ENCODE assay signal across 25 mouse cellular contexts in the genomic region with DNA sequence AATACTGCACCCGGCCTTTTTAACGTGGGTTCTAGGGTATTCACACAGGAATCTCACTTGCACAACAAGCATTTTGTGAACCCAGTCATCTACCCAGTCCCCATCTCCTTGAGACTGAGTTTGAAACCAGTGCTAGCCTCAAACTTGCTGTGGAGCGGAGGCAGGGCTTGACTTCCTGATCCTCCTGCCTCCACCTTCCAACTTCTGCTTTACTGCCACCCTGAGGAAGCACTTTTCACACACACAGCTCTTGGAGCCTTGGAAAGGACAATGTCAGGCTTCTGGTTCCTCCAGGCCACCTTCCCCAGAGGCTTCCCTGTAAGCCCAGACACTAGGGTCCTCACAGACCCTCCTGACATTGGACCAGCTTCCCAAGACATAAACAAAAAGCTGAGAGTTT. TPM values are rescaled to one million over a fixed set of nuclear protein-coding genes. Genes with fewer than 3 reads are reported as not detected.
DNase-seq lines count a peak whose midpoint lies in the region; ATAC-seq and TF ChIP-seq lines count a peak whose summit lies in the region.
"Had no signal": no experiment of that assay in that cellular context is flagged by ENCODE, and none has a peak within 500 bp of the region (broad histone marks: within the 10 kb centered on the region; RNA-seq: fewer than 3 reads in every experiment).

No protein-coding gene starts in this region.

- no peak overlapping the region for H3K27ac ChIP-seq in hindbrain, embryonic 13.5 days
- H3K27ac ChIP-seq in hindbrain, embryonic 11.5 days (ENCODE audit: low read depth, low read length) = no peak overlapping the region
- H3K27ac ChIP-seq in testis, adult 2 months (ENCODE audit: control insufficient read depth, insufficient read depth, low read depth, low read length) = no peak overlapping the region
- no peak overlapping the region for H3K27ac ChIP-seq in midbrain, postnatal 0 days (ENCODE audit: low read depth, low read length)
- H3K27ac ChIP-seq: forebrain, embryonic 10.5 days; liver, embryonic 15.5 days; midbrain, embryonic 13.5 days had no signal

- H3K4me3 ChIP-seq in hindbrain, embryonic 13.5 days = no peak overlapping the region
- no peak overlapping the region for H3K4me3 ChIP-seq in hindbrain, embryonic 11.5 days (ENCODE audit: low read depth, low read length)
- no peak overlapping the region for H3K4me3 ChIP-seq in testis, adult 2 months (ENCODE audit: control insufficient read depth, low read depth, low read length)
- no peak overlapping the region for H3K4me3 ChIP-seq in midbrain, postnatal 0 days (ENCODE audit: low read depth, low read length)
- H3K4me3 ChIP-seq: forebrain, embryonic 10.5 days; liver, embryonic 15.5 days; midbrain, embryonic 13.5 days had no signal

- DNase-seq in hindbrain, embryonic 11.5 days (ENCODE audit: low spot score) = no peak
- DNase-seq in testis, postnatal 10 days (ENCODE audit: low spot score) = no peak
- DNase-seq in midbrain, postnatal 0 days (ENCODE audit: low spot score) = no peak
- DNase-seq in gastrocnemius, postnatal 4 days (ENCODE audit: low spot score in 2 of 2) = no peak
- no peak for DNase-seq in adrenal gland, postnatal 36 days
- DNase-seq: cerebellum, adult 18-20 months; cerebellum, postnatal 36 days; heart, postnatal 4 days; kidney, postnatal 10 days; layer of hippocampus, adult 9-11 months; lung, postnatal 36 days; retina, postnatal 1 day; right cerebral cortex, postnatal 4 days; thymus, adult 18-20 months had no signal

- H3K4me1 ChIP-seq in hindbrain, embryonic 13.5 days (replicated peaks) = peaks cover 6% of the 10 kb centered on the region; the same call in 1 of the 2 replicates
- H3K4me1 ChIP-seq in hindbrain, embryonic 11.5 days (replicated peaks; ENCODE audit: control insufficient read depth, insufficient read depth, low read length) = no peaks in the 10 kb centered on the region
- peaks cover 14% of the 10 kb centered on the region for H3K4me1 ChIP-seq in testis, adult 2 months (ENCODE audit: control insufficient read depth, insufficient read depth, low read length)
- H3K4me1 ChIP-seq in midbrain, postnatal 0 days (ENCODE audit: insufficient read depth, low read length) = no peaks in the 10 kb centered on the region
- H3K4me1 ChIP-seq: midbrain, embryonic 13.5 days had no signal

- peaks cover 19% of the 10 kb centered on the region for H3K27me3 ChIP-seq in hindbrain, embryonic 13.5 days
- H3K27me3 ChIP-seq in hindbrain, embryonic 11.5 days (ENCODE audit: control insufficient read depth, insufficient read depth, low read length) = 0 out of 2 replicates have a peak, but pooled peaks cover 2% of the 10 kb centered on the region
- no peaks in the 10 kb centered on the region for H3K27me3 ChIP-seq in testis, adult 2 months (ENCODE audit: control insufficient read depth, insufficient read depth, low read length)
- 0 out of 2 replicates have a peak, but pooled peaks cover 6% of the 10 kb centered on the region for H3K27me3 ChIP-seq in midbrain, postnatal 0 days (ENCODE audit: insufficient read depth, low read length)
- H3K27me3 ChIP-seq: liver, embryonic 15.5 days had no signal

- no peak overlapping the region for H3K4me2 ChIP-seq in hindbrain, embryonic 13.5 days
- no peak overlapping the region for H3K4me2 ChIP-seq in hindbrain, embryonic 11.5 days (replicated peaks; ENCODE audit: low read depth, low read length)
- no peak overlapping the region for H3K4me2 ChIP-seq in midbrain, postnatal 0 days (ENCODE audit: low read depth, low read length, poor library complexity, severe bottlenecking)
- H3K4me2 ChIP-seq: liver, embryonic 15.5 days; midbrain, embryonic 13.5 days had no signal

- no peaks in the 10 kb centered on the region for H3K36me3 ChIP-seq in hindbrain, embryonic 13.5 days
- H3K36me3 ChIP-seq in hindbrain, embryonic 11.5 days (ENCODE audit: control insufficient read depth, insufficient read depth, low read length) = no peaks in the 10 kb centered on the region
- no peaks in the 10 kb centered on the region for H3K36me3 ChIP-seq in testis, adult 2 months (ENCODE audit: control insufficient read depth, insufficient read depth, low read length)
- no peaks in the 10 kb centered on the region for H3K36me3 ChIP-seq in midbrain, postnatal 0 days (ENCODE audit: insufficient read depth, low read length)
- H3K36me3 ChIP-seq: forebrain, embryonic 10.5 days; liver, embryonic 15.5 days; midbrain, embryonic 13.5 days had no signal

- H3K9ac ChIP-seq in hindbrain, embryonic 13.5 days = 0 out of 2 replicates have a peak overlapping the region, but pooled peaks have one; percentile 29
- H3K9ac ChIP-seq in hindbrain, embryonic 11.5 days (ENCODE audit: low read depth, low read length) = no peak overlapping the region
- H3K9ac ChIP-seq in midbrain, postnatal 0 days (replicated peaks; ENCODE audit: low read length, poor library complexity, severe bottlenecking) = no peak overlapping the region
- H3K9ac ChIP-seq: liver, embryonic 15.5 days; midbrain, embryonic 13.5 days had no signal

- H3K9me3 ChIP-seq in hindbrain, embryonic 13.5 days = no peaks in the 10 kb centered on the region
- no peaks in the 10 kb centered on the region for H3K9me3 ChIP-seq in hindbrain, embryonic 11.5 days (ENCODE audit: control insufficient read depth, low read length)
- H3K9me3 ChIP-seq in midbrain, postnatal 0 days (ENCODE audit: low read length) = no peaks in the 10 kb centered on the region
- H3K9me3 ChIP-seq: forebrain, embryonic 10.5 days; liver, embryonic 15.5 days; midbrain, embryonic 13.5 days had no signal

- no peak for TF ChIP-seq POLR2A in testis, adult 2 months (IDR thresholded peaks at IDR 0.05; ENCODE audit: control insufficient read depth, low read depth, low read length)

- no peak for ATAC-seq in hindbrain, embryonic 13.5 days (ENCODE audit: low FRiP score)
- no peak for ATAC-seq in hindbrain, embryonic 11.5 days (ENCODE audit: low FRiP score)
- ATAC-seq in hematopoietic stem cell, adult 5-6 weeks (replicated peaks in 1 of 2; ENCODE audit: insufficient read depth in 1 of 2, low FRiP score in 2 of 2, low TSS enrichment in 1 of 2, low read depth in 1 of 2, poor library complexity in 2 of 2, severe bottlenecking in 2 of 2) = peak; percentile 49 to 66; a peak in 2 of 4 replicates
- ATAC-seq in midbrain, postnatal 0 days (ENCODE audit: low FRiP score) = no peak
- ATAC-seq: midbrain, embryonic 13.5 days had no signal

- peak; percentile 19; the same call in 1 of the 2 replicates for TF ChIP-seq CTCF in testis, adult 2 months (IDR thresholded peaks at IDR 0.05; ENCODE audit: control insufficient read depth, insufficient read depth, insufficient replicate concordance, low read depth, low read length)
- no peak for TF ChIP-seq CTCF in midbrain, postnatal 0 days (IDR thresholded peaks at IDR 0.05)

- WGBS in hindbrain, embryonic 13.5 days = 69% methylated on average over 3 of the region's 3 CpGs
- 69% methylated on average over 3 of the region's 3 CpGs for WGBS in hindbrain, embryonic 11.5 days
- WGBS in midbrain, postnatal 0 days = 65% methylated on average over 3 of the region's 3 CpGs

RNA-seq across cellular contexts. Expression of gene Gm20547, which starts 1.5 kb away (rescaled TPM):
- 0.10 TPM in 1 of 2 replicates, not detected in the other for polyA plus RNA-seq in hindbrain, embryonic 13.5 days (2015; fragmentation: Nextera tagmentation; extraction: Ambion mirVana)
- not detected in 2 replicates for polyA plus RNA-seq in hindbrain, embryonic 11.5 days (2014; fragmentation: Nextera tagmentation; extraction: Ambion mirVana)
- polyA plus RNA-seq in testis, adult 2 months (2012; rRNA removed) = not detected in 2 replicates
- total RNA-seq in hematopoietic stem cell, adult 5-6 weeks (2017) = not detected in 2 replicates
- not detected in 2 replicates for total RNA-seq in midbrain, postnatal 0 days (2014; rRNA removed)
- 0.10 and 0.25 TPM in 2 replicates for polyA plus RNA-seq in midbrain, postnatal 0 days (2015; fragmentation: Nextera tagmentation; extraction: Ambion mirVana)
- total RNA-seq in gastrocnemius, postnatal 4 days (2021) = not detected
- total RNA-seq in adrenal gland, postnatal 36 days (2021) = not detected
- total RNA-seq: heart, postnatal 4 days; left cerebral cortex, adult 8-10 months had no signal
- polyA plus RNA-seq: embryonic facial prominence, embryonic 11.5 days; gonadal fat pad, adult 2 months; heart, embryonic 14.5 days; limb, embryonic 11.5 days; liver, embryonic 15.5 days had no signal

RNA-seq across cellular contexts. Expression of gene Zbtb12, which starts 4.0 kb away (rescaled TPM):
- 13.5 and 13.9 TPM in 2 replicates for polyA plus RNA-seq in hindbrain, embryonic 13.5 days (2015; fragmentation: Nextera tagmentation; extraction: Ambion mirVana)
- polyA plus RNA-seq in hindbrain, embryonic 11.5 days (2014; fragmentation: Nextera tagmentation; extraction: Ambion mirVana) = 2.9 and 3.2 TPM in 2 replicates
- 4.0 and 4.7 TPM in 2 replicates for polyA plus RNA-seq in testis, adult 2 months (2012; rRNA removed)
- total RNA-seq in hematopoietic stem cell, adult 5-6 weeks (2017) = 11.3 and 15.1 TPM in 2 replicates
- 36.9 and 39.1 TPM in 2 replicates for total RNA-seq in midbrain, postnatal 0 days (2014; rRNA removed)
- 7.0 and 8.1 TPM in 2 replicates for polyA plus RNA-seq in midbrain, postnatal 0 days (2015; fragmentation: Nextera tagmentation; extraction: Ambion mirVana)
- total RNA-seq in gastrocnemius, postnatal 4 days (2021) = 10 to 100 TPM; 10.7 to 11.4 TPM
- total RNA-seq in adrenal gland, postnatal 36 days (2021) = 10 to 100 TPM; 10.4 to 17.4 TPM

RNA-seq across cellular contexts. Expression of gene C2, which starts 14.7 kb away (rescaled TPM):
- polyA plus RNA-seq in hindbrain, embryonic 13.5 days (2015; fragmentation: Nextera tagmentation; extraction: Ambion mirVana) = 1.4 and 2.3 TPM in 2 replicates
- polyA plus RNA-seq in hindbrain, embryonic 11.5 days (2014; fragmentation: Nextera tagmentation; extraction: Ambion mirVana) = 0.64 and 1.2 TPM in 2 replicates
- polyA plus RNA-seq in testis, adult 2 months (2012; rRNA removed) = 14.8 and 15.3 TPM in 2 replicates
- 3.3 TPM in 1 of 2 replicates, not detected in the other for total RNA-seq in hematopoietic stem cell, adult 5-6 weeks (2017)
- total RNA-seq in midbrain, postnatal 0 days (2014; rRNA removed) = 2.9 and 3.1 TPM in 2 replicates
- 6.0 and 7.0 TPM in 2 replicates for polyA plus RNA-seq in midbrain, postnatal 0 days (2015; fragmentation: Nextera tagmentation; extraction: Ambion mirVana)
- 1 to 10 TPM; 5.3 to 8.7 TPM for total RNA-seq in gastrocnemius, postnatal 4 days (2021)
- 100 to 1,000 TPM in 1 of 2 experiments, 10 to 100 TPM in 1; 85.2 to 119 TPM for total RNA-seq in adrenal gland, postnatal 36 days (2021)

RNA-seq across cellular contexts. Expression of gene Ehmt2, which starts 14.9 kb away (rescaled TPM):
- polyA plus RNA-seq in hindbrain, embryonic 13.5 days (2015; fragmentation: Nextera tagmentation; extraction: Ambion mirVana) = 90.1 and 98.0 TPM in 2 replicates
- 57.4 and 70.1 TPM in 2 replicates for polyA plus RNA-seq in hindbrain, embryonic 11.5 days (2014; fragmentation: Nextera tagmentation; extraction: Ambion mirVana)
- 344 and 384 TPM in 2 replicates for polyA plus RNA-seq in testis, adult 2 months (2012; rRNA removed)
- 106 and 109 TPM in 2 replicates for total RNA-seq in hematopoietic stem cell, adult 5-6 weeks (2017)
- 312 and 375 TPM in 2 replicates for total RNA-seq in midbrain, postnatal 0 days (2014; rRNA removed)
- polyA plus RNA-seq in midbrain, postnatal 0 days (2015; fragmentation: Nextera tagmentation; extraction: Ambion mirVana) = 58.8 and 69.0 TPM in 2 replicates
- total RNA-seq in gastrocnemius, postnatal 4 days (2021) = 10 to 100 TPM; 80.0 to 84.2 TPM
- total RNA-seq in adrenal gland, postnatal 36 days (2021) = 100 to 1,000 TPM; 124 to 143 TPM

RNA-seq across cellular contexts. Expression of gene Cfb, which starts 21.0 kb away (rescaled TPM):
- polyA plus RNA-seq in hindbrain, embryonic 13.5 days (2015; fragmentation: Nextera tagmentation; extraction: Ambion mirVana) = 1.9 TPM in 2 replicates
- polyA plus RNA-seq in hindbrain, embryonic 11.5 days (2014; fragmentation: Nextera tagmentation; extraction: Ambion mirVana) = 1.0 and 2.1 TPM in 2 replicates
- 1.1 and 1.2 TPM in 2 replicates for polyA plus RNA-seq in testis, adult 2 months (2012; rRNA removed)
- not detected in 2 replicates for total RNA-seq in hematopoietic stem cell, adult 5-6 weeks (2017)
- total RNA-seq in midbrain, postnatal 0 days (2014; rRNA removed) = 0.09 TPM in 1 of 2 replicates, not detected in the other
- polyA plus RNA-seq in midbrain, postnatal 0 days (2015; fragmentation: Nextera tagmentation; extraction: Ambion mirVana) = 1.0 and 1.9 TPM in 2 replicates
- 1 to 10 TPM; 4.4 to 6.8 TPM for total RNA-seq in gastrocnemius, postnatal 4 days (2021)
- total RNA-seq in adrenal gland, postnatal 36 days (2021) = 10 to 100 TPM; 11.4 to 20.9 TPM

Comparison
In these comparisons a context has a peak if more than half of its experiments do, and no peak if none do; other contexts are left out.
1. ATAC-seq: peak in hematopoietic stem cell, adult 5-6 weeks (2 of 2); none in hindbrain, embryonic 13.5 days (single experiment), hindbrain, embryonic 11.5 days (single experiment) and midbrain, postnatal 0 days (single experiment).
2. RNA of gene C2, which starts 14.7 kb away (total RNA-seq): 85.2 to 119 TPM in adrenal gland, postnatal 36 days; 5.3 to 8.7 TPM in gastrocnemius, postnatal 4 days, 2.9 to 3.1 TPM in midbrain, postnatal 0 days and 3.3 TPM in hematopoietic stem cell, adult 5-6 weeks; every median in the first group is over 4 times any median in the second.